12 mouse cellular contexts compared by ENCODE assay signal in the genomic region with DNA sequence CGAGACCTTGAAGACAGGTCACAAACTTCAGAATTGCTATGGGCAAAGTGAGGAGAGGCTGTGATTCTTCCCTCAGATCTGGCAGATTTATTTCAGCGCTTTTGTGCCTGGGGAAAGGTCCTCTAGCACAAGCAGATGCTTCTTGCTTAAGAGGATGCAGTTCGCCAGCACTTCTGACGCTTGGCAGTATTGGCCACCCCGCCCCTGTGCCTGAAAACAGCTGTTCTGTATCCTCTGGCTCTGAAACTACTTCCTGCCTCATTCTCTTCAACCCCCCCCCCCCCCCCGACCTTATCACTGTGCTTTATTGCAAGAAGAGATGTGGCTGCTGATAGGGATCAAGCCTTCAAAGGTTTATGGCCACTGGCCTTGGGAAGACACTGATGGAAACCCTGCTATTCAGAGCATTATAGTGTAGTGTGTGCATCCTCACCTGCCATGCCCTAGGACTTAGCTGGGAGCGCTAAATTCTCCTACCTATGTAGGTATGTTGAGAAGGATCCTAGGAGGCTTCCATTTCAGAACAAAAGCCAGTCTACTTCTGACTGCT. TPM values are rescaled to one million over a fixed set of nuclear protein-coding genes. Genes with fewer than 3 reads are reported as not detected.
DNase-seq lines count a peak whose midpoint lies in the region; ATAC-seq and TF ChIP-seq lines count a peak whose summit lies in the region.
"Had no signal": no experiment of that assay in that cellular context is flagged by ENCODE, and none has a peak within 500 bp of the region (broad histone marks: within the 10 kb centered on the region; RNA-seq: fewer than 3 reads in every experiment).

No protein-coding gene starts in this region.

- WGBS in limb, embryonic 14.5 days, result 18% methylated on average over 6 of the region's 7 CpGs
- 23% methylated on average over 7 of the region's 7 CpGs for WGBS in limb, embryonic 10.5 days
- WGBS in midbrain, embryonic 14.5 days, result 83% methylated on average over 7 of the region's 7 CpGs

- no peak for ATAC-seq in limb, embryonic 14.5 days (ENCODE audit: low FRiP score, low read depth)
- ATAC-seq in monocyte, adult 5-6 weeks (replicated peaks; ENCODE audit: insufficient number of reproducible peaks, low FRiP score, low TSS enrichment, poor library complexity, severe bottlenecking), result no peak
- ATAC-seq in midbrain, embryonic 14.5 days (ENCODE audit: low FRiP score, low TSS enrichment), result no peak
- ATAC-seq: forebrain, postnatal 0 days; liver, embryonic 12.5 days; midbrain, embryonic 15.5 days had no signal

- intact Hi-C loops in heart, postnatal 14 days (cut with DNase I), result no loop called here

- H3K36me3 ChIP-seq in limb, embryonic 14.5 days (ENCODE audit: control insufficient read depth, insufficient read depth, low read length), result no peaks in the 10 kb centered on the region
- H3K36me3 ChIP-seq in limb, embryonic 10.5 days, result no peaks in the 10 kb centered on the region
- H3K36me3 ChIP-seq in myocyte (ENCODE audit: control insufficient read depth, insufficient read depth), result no peaks in the 10 kb centered on the region
- no peaks in the 10 kb centered on the region for H3K36me3 ChIP-seq in midbrain, embryonic 14.5 days (ENCODE audit: control insufficient read depth, insufficient read depth, low read length)
- H3K36me3 ChIP-seq: liver, embryonic 12.5 days; midbrain, embryonic 15.5 days had no signal

- no peak for TF ChIP-seq POLR2A in limb, embryonic 14.5 days (IDR thresholded peaks at IDR 0.05; ENCODE audit: borderline replicate concordance, extremely low read depth, insufficient read depth, insufficient read length)
- no peak for TF ChIP-seq POLR2A in myocyte (IDR thresholded peaks at IDR 0.05; ENCODE audit: insufficient read length, low read depth)

- no peaks in the 10 kb centered on the region for H3K27me3 ChIP-seq in limb, embryonic 14.5 days (ENCODE audit: control insufficient read depth, insufficient read depth, low read length)
- no peaks in the 10 kb centered on the region for H3K27me3 ChIP-seq in limb, embryonic 10.5 days (ENCODE audit: low read depth, poor library complexity, severe bottlenecking)
- no peaks in the 10 kb centered on the region for H3K27me3 ChIP-seq in myocyte (ENCODE audit: control insufficient read depth, insufficient read depth, insufficient read length)
- H3K27me3 ChIP-seq in midbrain, embryonic 14.5 days (ENCODE audit: control insufficient read depth, insufficient read depth, low read length), result no peaks in the 10 kb centered on the region
- H3K27me3 ChIP-seq: liver, embryonic 12.5 days; midbrain, embryonic 15.5 days had no signal

- no peaks in the 10 kb centered on the region for H3K4me1 ChIP-seq in limb, embryonic 14.5 days (ENCODE audit: control insufficient read depth, insufficient read depth, low read length)
- H3K4me1 ChIP-seq in limb, embryonic 10.5 days, result peaks cover 4% of the 10 kb centered on the region; the same call in 1 of the 2 replicates
- H3K4me1 ChIP-seq in midbrain, embryonic 14.5 days (ENCODE audit: control insufficient read depth, insufficient read depth, low read length), result no peaks in the 10 kb centered on the region
- H3K4me1 ChIP-seq: liver, embryonic 12.5 days; midbrain, embryonic 15.5 days had no signal

- no peak overlapping the region for H3K4me3 ChIP-seq in limb, embryonic 14.5 days (replicated peaks; ENCODE audit: low read length)
- H3K4me3 ChIP-seq in limb, embryonic 10.5 days, result no peak overlapping the region
- H3K4me3 ChIP-seq in myocyte, result no peak overlapping the region
- H3K4me3 ChIP-seq in midbrain, embryonic 14.5 days (replicated peaks; ENCODE audit: low read depth, low read length), result no peak overlapping the region
- H3K4me3 ChIP-seq: liver, embryonic 12.5 days; midbrain, embryonic 15.5 days had no signal

- H3K27ac ChIP-seq in limb, embryonic 14.5 days (replicated peaks; ENCODE audit: low read depth, low read length), result no peak overlapping the region
- H3K27ac ChIP-seq in limb, embryonic 10.5 days, result no peak overlapping the region
- no peak overlapping the region for H3K27ac ChIP-seq in midbrain, embryonic 14.5 days (replicated peaks; ENCODE audit: low read depth, low read length)
- H3K27ac ChIP-seq: liver, embryonic 12.5 days; midbrain, embryonic 15.5 days had no signal

- no peak overlapping the region for H3K4me2 ChIP-seq in limb, embryonic 14.5 days (replicated peaks; ENCODE audit: low read depth, low read length, severe bottlenecking)
- H3K4me2 ChIP-seq in myocyte (ENCODE audit: low read depth), result no peak overlapping the region
- H3K4me2 ChIP-seq in midbrain, embryonic 14.5 days (ENCODE audit: low read length), result no peak overlapping the region
- H3K4me2 ChIP-seq: liver, embryonic 12.5 days; midbrain, embryonic 15.5 days had no signal

- peak; percentile 24 for DNase-seq in limb, embryonic 14.5 days (ENCODE audit: low spot score)
- DNase-seq in limb, embryonic 10.5 days (ENCODE audit: low spot score), result no peak
- peak; percentile 25 to 29 for DNase-seq in heart, postnatal 14 days
- peak; percentile 69 for DNase-seq in kidney, postnatal 14 days
- DNase-seq in midbrain, embryonic 14.5 days, result no peak
- DNase-seq in layer of hippocampus, postnatal 36 days, result no peak
- DNase-seq: forebrain, postnatal 0 days had no signal

- no peak overlapping the region for H3K9ac ChIP-seq in limb, embryonic 14.5 days (ENCODE audit: low read depth, low read length, severe bottlenecking)
- no peak overlapping the region for H3K9ac ChIP-seq in midbrain, embryonic 14.5 days (replicated peaks; ENCODE audit: low read length)
- H3K9ac ChIP-seq: forebrain, postnatal 0 days; liver, embryonic 12.5 days; midbrain, embryonic 15.5 days had no signal

- H3ac ChIP-seq in myocyte (ENCODE audit: control insufficient read depth, insufficient read length), result no peak overlapping the region

- H3K9me3 ChIP-seq in limb, embryonic 14.5 days (ENCODE audit: control insufficient read depth, low read length), result no peaks in the 10 kb centered on the region
- no peaks in the 10 kb centered on the region for H3K9me3 ChIP-seq in limb, embryonic 10.5 days (replicated peaks)
- no peaks in the 10 kb centered on the region for H3K9me3 ChIP-seq in midbrain, embryonic 14.5 days (ENCODE audit: control insufficient read depth, low read length)
- H3K9me3 ChIP-seq: liver, embryonic 12.5 days; midbrain, embryonic 15.5 days had no signal

- H3K79me2 ChIP-seq in myocyte (ENCODE audit: control insufficient read depth, insufficient read depth), result no peaks in the 10 kb centered on the region

TF ChIP-seq in myocyte, 11 proteins besides CTCF, POLR2A, EP300 and RAD21:
- TF ChIP-seq SRF (IDR thresholded peaks at IDR 0.05; ENCODE audit: control insufficient read depth, insufficient read length, low read depth) (no peak), MYOD1 (IDR thresholded peaks at IDR 0.05; ENCODE audit: control insufficient read depth in 1 of 3, insufficient read length in 2 of 3, low read depth in 2 of 3) (peak in 2 of 3 experiments; percentile 24 to 54), MYOG (IDR thresholded peaks at IDR 0.05; ENCODE audit: control insufficient read depth in 1 of 3, insufficient read depth in 1 of 3, insufficient read length in 2 of 3, low read depth in 2 of 3) (peak in 1 of 3 experiments; percentile 49)

RNA-seq across cellular contexts. Expression of gene Trp63, which starts 44.5 kb away (rescaled TPM):
- polyA plus RNA-seq in limb, embryonic 14.5 days (2012; rRNA removed), result 27.6 TPM in 2 replicates
- polyA plus RNA-seq in limb, embryonic 14.5 days (2014; fragmentation: Nextera tagmentation; extraction: Ambion mirVana), result 54.3 and 58.6 TPM in 2 replicates
- polyA plus RNA-seq in limb, embryonic 10.5 days (2016; fragmentation: Nextera tagmentation; extraction: Ambion mirVana), result 21.3 and 22.7 TPM in 2 replicates
- total RNA-seq in heart, postnatal 14 days (2021), result 1 to 10 TPM; 1.0 to 1.3 TPM
- polyA plus RNA-seq in myocyte (2012; fragmentation: generic; extraction: Trizol), result 11.9 TPM
- total RNA-seq in monocyte, adult 5-6 weeks (2017), result not detected in 3 replicates
- 0.12 and 0.21 TPM in 2 replicates for polyA plus RNA-seq in midbrain, embryonic 14.5 days (2014; fragmentation: Nextera tagmentation; extraction: Ambion mirVana)
- total RNA-seq in layer of hippocampus, postnatal 36 days (2021), result 1 to 10 TPM; 1.3 to 1.6 TPM
- total RNA-seq: hematopoietic stem cell, adult 5-6 weeks had no signal

Comparison
In these comparisons a context has a peak if more than half of its experiments do, and no peak if none do; other contexts are left out.
1. DNase-seq: peak in limb, embryonic 14.5 days (single experiment), heart, postnatal 14 days (2 of 2) and kidney, postnatal 14 days (single experiment); none in limb, embryonic 10.5 days (single experiment), midbrain, embryonic 14.5 days (single experiment) and layer of hippocampus, postnatal 36 days (0 of 2).
2. RNA of gene Trp63, which starts 44.5 kb away (polyA plus RNA-seq): 27.6 to 58.6 TPM in limb, embryonic 14.5 days, 21.3 to 22.7 TPM in limb, embryonic 10.5 days and 11.9 TPM in myocyte (single experiment); 0.12 to 0.21 TPM in midbrain, embryonic 14.5 days; every median in the first group is over 10 times any median in the second.